Mouse (Mus musculus): ENCODE results near the gene Hist1h2ae.

DNA sequence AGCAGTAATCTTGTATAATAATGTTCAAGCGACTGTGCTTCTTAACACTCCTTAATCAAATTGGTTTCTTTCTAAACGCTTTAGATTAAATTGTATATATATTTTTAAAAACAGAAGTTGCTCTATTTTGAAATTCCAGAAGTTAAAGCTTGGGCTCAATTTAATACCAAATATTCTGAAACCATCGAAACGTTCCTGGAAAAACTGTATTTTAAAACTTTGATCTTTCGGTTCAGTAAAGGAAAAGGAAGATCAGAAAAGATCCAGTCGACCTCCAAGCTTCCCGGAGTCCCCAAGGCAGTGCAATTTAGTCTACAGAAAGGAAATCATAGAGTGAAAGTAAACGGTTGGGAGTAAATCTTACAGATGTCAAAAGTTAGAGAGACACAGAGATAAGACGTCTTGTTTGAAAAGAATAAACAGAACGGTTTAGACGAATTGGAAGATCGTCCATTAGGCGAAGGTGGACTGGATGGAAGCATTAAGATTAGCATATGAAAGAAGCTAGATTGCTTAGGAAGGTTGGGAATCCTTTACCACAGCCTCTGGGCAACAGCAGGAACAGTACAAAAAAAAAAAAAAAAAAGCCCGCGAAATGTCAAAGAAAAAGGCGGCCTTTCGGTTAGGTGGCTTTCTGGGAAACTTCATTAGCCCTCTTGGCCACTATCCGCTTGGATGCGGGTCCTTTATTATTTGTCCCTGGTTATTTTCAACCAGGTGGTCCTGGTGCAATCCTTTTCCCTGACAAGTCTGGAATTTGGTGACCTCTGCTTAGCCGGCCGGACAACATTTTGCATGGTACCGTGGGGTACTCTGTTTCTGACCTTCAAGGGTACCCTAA is 15.3 kb upstream of the Hist1h2ae start:
- no peak for TF ChIP-seq CTCF (conservative IDR thresholded peaks at IDR 0.05; ENCODE audit: insufficient read depth, insufficient read length, low read depth, low read length)
- TF ChIP-seq POLR2A (IDR thresholded peaks at IDR 0.05; ENCODE audit: low read depth, low read length) = no peak
